Mouse (Mus musculus) cerebellum, adult 11 months (tissue): ENCODE data around the gene Ccdc58.
"Not testable (repeated sequence)": the region's sequence is repeated elsewhere in the genome, so short reads cannot be mapped to it uniquely, and the experiment has no call there.

Source experiments
- DNase-seq: peaks from one replicate; pipeline ENCODE4 v3.0.0; 2022

Ccdc58 gene

GRCm38 (mm10) chr16:36071450-36072379 is at the start of gene Ccdc58, which contains the start of gene Fam162a:
Ccdc58 (plus strand) TSS chr16:36071685.
Fam162a (minus strand) TSS chr16:36071594.
- DNase-seq, result peak; percentile 93

DNA sequence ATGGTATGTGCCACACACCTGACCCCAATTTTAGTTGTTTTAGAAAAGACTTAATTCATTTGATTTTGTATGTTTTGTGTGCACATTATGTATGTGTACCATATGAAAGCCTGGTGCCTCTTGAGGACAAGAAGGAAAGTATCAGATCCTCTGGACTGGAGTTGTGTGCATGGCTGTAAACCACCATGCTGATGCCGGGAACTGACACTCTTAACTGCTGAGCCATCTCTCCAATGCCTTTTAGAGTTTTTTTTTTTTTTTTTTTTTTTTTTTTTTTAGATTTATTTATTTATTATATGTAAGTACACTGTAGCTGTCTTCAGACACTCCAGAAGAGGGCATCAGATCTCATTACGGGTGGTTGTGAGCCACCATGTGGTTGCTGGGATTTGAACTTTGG is 43.4 kb upstream of the Ccdc58 start:
- DNase-seq, result not testable (repeated sequence)

DNA sequence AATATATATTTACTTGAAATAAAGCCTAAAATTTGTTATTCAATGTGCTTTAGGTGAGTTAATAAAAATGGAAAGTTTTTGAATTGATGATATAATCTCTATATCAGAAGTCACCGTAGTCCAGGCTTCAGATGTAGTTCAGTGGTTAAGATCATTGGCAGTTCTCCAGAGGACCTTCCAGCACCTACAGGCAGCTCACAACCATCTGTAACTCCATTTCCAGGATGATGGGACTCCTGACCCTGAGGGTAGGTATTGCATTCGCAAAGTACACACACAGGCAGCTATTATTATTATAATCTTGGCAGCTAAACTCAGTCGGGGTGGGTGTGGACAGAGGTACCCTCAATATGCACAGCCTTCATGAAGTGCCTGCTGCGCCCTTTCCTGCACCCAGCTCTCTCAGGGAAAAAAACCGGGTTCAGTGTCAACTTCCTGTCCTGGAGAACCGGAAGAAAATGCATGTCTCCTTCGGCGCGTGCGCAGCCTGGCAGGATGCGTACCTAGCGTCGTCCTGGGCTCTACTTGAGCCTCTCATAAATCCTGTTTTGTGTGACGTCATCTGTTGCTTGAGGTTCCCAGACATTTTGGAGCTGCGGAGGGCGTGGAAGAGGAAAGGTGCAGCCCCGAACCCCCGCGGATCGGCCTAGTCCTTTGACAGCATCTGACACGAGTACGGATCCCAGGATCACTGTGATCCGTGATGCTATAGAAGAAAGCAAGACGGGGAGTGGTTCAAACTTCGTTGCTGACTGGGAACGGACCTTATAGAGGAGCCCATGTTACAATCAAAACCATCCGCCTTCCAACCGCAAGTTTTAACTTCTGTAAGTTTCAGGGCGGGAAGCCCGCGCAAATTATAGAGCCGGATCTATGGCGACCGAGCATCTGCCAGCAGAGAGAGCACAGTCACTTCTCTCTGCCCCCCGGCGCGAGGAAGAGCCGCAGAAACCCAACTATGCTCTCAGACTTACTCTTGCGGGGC is 30.6 kb upstream of the Ccdc58 start, which contains the start of gene Wdr5b:
TSS of gene Wdr5b (plus strand) at position 551 of the 985 bp plus-strand sequence.
- peak; percentile 92 for DNase-seq

- peak; percentile 16 for DNase-seq
These were observed 29.9 kb upstream of the Ccdc58 start for GRCm38 (mm10) chr16:36041625-36042020.

- no peak for DNase-seq
These were observed 28.4 kb upstream of the Ccdc58 start for GRCm38 (mm10) chr16:36043073-36043472.

- DNase-seq, result no peak
These were observed 27.5 kb upstream of the Ccdc58 start for GRCm38 (mm10) chr16:36043964-36044363.

- no peak for DNase-seq
These were observed 23.9 kb upstream of the Ccdc58 start for GRCm38 (mm10) chr16:36047538-36047937.

- DNase-seq, result no peak
These were observed 20.0 kb upstream of the Ccdc58 start for GRCm38 (mm10) chr16:36051491-36051890.

DNA sequence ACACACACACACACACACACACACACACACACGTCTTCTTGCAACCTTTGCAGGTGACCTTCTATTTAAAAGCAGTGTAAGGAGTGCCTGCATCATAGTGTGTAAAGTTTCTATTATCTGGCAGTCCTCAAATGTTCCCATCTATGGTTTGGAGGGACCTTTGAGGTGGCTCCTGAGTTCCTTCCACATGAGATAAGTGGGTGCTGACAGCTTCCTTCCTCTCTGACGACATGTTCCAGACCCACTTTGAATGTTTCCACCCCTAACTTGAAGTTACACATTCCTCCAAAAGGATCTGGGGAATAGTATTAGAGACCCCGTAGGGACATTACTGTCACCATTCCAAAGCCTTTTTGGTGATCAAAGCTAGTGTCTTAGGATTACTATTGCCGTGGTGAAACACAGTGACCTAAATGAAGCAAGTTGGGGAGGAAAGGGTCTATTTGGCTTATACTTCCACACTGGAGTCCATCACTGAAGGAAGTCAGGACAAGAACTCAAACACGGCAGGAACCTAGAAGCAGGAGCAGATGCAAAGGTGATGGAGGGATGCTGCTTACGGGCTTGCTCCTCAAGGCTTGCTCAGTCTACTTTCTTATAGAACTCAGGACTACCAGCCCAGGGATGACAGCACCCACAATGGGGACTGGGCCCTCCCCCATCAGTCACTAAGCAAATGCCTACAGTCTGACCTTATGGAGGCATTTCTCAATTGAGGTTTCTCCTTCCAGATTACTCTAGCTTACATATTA is 17.8 kb upstream of the Ccdc58 start:
- DNase-seq, result no peak

- no peak for DNase-seq
These were observed 16.6 kb upstream of the Ccdc58 start for GRCm38 (mm10) chr16:36054920-36055319.

- no peak for DNase-seq
These were observed 15.1 kb upstream of the Ccdc58 start for GRCm38 (mm10) chr16:36056416-36056815.

DNA sequence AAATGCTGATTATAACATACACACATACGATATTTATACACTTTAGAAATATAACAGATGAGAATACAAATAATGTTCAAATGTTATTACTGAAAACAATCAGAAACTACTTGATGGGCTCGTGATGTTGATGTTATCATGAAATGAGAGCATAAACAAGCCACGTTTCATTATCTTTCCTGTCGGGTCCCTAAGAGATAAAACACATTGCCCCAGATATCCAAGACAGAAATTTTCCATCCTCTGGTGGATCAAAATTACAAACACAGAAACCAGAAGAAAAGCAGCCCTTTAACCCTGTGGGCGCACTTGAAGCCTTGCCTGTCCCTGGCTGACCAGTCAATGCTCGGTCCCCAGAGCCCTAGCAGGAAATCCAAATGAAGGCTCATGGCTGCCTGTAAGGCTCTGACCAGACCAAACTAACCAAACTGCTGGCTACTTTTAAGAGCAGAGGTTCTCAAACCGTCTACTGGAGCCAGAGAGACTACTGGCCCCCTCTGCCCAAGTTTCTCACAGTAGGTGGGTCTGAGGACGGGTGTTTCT is 13.5 kb upstream of the Ccdc58 start:
- no peak for DNase-seq

GRCm38 (mm10) chr16:36062534-36062933 is 9.0 kb upstream of the Ccdc58 start:
- not testable (repeated sequence) for DNase-seq

DNA sequence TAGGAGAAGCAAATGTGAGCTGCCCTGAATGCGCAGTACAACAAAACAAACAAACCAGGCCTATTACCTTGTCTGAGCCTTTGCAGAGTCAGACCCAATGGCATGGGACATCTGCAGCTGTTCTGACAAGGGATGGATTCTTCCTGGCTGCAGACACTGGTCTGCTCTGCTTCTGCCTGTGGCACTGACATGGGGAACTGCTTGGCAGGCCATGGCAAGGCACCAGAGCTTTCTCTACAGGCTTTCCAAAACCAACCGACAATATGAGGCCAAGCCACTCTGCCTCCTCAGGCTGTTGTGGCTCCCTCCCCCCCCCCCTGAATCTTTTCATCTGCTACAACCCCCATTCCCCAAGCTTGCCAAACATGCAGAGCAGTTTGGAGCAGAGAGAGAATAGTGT is 8.2 kb upstream of the Ccdc58 start:
- DNase-seq, result no peak

GRCm38 (mm10) chr16:36064904-36065303 is 6.6 kb upstream of the Ccdc58 start:
- no peak for DNase-seq

- DNase-seq, result no peak
These were observed 3.8 kb upstream of the Ccdc58 start for GRCm38 (mm10) chr16:36067694-36068093.

DNA sequence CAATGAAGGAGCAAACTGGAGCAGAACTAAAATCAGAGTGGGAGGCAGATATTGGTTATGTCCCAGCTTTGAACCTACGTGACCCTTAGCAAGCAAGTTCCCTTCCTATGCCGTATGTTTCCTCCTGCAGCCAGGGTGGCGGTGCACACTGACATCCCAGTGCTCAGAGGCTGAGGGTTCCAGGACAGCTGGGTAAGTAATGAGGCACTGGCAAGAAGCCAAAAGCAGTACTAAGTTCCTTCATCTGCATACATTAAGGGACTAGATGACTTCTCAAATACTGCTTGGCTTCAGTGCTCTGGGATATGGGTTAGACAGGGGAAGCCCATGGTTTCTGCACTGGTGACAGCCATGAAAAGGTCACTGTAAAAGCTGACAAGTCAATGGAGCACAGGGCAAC is 3.1 kb upstream of the Ccdc58 start:
- DNase-seq, result no peak

GRCm38 (mm10) chr16:36069819-36070575 is 1.5 kb upstream of the Ccdc58 start:
- DNase-seq, result no peak

DNA sequence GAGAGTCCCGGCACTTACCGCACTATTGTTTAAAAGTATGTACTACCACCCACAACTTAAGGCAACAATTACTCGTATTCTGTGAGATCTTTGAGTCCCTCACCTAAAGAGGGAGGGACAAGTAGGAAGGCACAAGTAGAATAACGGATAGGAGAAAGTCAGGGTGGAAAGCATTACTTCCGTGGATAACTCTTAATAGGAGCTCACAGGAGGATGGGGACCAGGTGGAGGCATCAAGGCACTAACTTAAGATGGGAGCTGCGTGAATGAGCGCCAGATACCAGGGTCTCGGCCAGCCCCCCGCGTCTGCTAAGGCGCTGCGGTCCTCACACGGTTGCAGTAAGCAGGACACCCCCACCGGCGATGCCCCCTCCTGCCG is 425 bp upstream of the Ccdc58 start:
- DNase-seq, result no peak

- no peak for DNase-seq
These were observed 1.0 kb downstream of the Ccdc58 start for GRCm38 (mm10) chr16:36072410-36073011.

DNA sequence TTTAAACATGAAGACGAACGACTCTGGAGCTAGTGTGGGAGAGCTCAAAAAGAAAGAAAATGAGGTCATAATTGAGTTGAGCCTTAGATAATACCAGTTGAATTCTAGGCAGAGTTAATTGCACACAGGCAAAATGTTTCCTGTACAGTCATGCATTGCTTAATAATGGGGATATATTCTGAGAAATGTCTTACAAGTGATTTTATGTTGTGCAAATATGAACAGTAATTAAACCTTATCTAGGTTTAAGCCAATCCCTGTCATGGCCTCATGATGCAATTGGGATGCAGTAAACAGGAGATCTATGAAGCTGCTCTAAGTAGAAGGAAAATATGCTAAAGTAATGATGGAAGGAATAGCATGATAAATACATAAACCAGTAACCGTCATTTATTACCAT is 3.3 kb downstream of the Ccdc58 start:
- DNase-seq, result no peak
